Mouse (Mus musculus) retina, postnatal 7 days (tissue): Measurements from ENCODE around the gene Emx2.

Experiments used
- DNase-seq: peaks from one replicate; pipeline ENCODE4 v3.0.0-alpha.2; 2012; ENCODE audit warnings: low read depth, low spot score

Gene Emx2

DNA sequence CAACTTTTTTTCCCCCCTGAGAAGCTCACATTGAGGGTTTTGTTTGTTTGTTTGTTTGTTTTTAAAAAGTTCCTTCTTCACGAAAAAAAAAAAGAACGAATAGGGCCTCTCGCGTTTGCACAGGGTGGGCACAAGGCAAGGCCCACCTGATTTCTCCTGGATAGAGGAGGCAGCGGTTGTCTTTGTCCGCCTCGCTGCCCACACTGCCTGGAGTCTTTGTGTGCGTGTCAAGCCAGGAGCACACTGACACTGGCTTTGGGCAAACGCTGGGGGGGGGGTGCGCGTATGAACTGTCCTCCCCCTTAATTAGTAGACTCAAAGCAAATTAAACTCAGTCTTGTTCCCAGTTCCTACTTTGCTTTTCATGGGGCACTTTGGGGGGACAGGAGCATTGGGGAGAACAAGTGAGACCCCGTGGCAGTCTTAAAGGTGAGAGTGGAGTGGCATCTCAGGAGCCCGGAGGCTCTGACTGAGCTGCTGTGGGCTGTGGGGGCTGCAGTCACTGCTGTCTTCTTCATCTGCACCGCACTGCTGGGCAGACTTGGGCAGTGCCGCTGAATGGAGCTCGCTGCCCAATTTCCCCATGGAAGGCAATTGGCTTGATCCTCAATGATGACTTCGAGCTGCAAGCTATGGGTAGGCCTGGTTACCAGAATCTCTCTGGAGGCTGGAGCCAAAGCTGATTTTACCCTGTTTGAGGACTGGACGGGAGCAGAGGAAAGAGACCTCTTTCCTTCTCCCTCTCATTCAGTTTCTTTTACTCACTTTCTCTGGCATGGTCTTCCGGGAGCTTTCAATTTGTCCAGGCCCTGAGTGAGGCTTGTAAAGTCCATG lies 4.5 kb downstream of the Emx2 start:
- no peak for DNase-seq

DNA sequence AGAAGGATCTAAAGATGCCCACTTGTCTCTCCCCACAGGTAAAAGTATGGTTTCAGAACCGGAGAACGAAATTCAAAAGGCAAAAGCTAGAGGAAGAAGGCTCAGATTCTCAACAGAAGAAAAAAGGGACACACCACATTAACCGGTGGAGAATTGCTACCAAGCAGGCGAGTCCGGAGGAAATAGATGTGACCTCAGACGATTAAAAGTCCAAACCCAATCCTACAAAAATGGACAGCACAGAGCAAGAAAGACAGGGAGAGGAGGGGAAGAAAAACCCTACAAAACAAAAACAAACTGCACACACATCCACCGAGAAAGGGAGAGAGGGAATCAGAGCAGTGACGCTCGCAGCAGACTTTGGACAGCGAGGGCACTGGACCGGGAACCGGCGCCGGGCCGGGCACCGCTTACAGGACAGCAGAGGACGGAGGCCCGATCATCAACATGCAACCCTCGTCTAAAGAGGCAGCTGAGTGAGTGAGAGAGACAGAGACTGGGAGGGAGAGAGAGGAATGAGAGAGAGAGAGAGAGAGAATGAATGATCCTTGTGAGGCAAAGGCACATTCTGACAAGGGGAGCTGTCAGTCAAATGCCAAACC lies 5.8 kb downstream of the Emx2 start:
- no peak for DNase-seq

DNA sequence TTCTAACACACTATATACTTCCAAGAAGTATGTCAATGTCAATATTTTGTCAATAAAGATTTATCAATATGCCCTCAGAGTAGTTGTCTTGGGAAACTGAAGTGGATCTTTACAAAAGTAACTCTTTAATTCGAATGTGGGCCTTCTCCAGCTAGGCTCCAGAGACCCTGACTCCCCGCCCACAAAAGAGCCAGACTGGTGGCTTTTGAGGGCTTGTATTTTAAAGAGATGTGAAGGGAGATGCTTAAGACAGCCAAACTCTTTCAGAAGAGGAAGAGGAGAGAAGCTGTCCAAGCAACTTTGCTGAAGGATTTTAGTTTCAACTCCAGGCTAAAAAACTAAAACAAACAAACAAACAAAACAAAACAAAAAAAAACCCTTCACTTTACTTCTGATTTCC lies 7.1 kb downstream of the Emx2 start:
- DNase-seq, result no peak

DNA sequence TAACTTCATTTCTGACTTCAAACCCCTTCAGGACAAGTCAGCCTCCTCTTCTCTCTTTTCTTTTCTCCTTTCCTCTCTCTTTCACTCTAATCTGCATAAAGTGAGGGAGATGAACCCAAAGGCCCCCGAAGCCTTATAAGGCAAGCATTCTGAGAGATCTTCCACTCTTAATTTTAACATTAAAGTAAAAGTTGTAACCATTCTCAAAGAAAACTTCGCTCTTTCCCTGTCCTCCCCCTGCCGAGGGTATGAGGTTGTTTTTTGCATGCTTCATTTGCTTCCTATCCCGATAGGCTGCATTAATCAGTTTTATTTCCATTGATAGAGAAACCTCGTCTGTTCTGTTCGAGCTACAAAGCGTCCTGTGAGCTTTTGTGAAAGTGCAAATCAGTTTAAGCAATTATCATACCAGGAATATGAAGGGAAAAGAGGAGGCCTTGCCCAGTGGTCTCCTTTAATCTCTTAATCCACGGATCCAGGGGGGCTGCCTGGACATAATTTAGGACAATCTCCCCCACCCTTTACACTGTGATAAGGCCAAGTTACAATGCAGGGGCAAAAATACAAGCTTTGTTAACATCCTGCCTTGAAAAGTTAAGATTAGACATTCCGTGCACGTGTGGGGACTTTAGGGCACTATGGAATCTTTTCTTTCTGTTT lies 7.7 kb downstream of the Emx2 start:
- no peak for DNase-seq

DNA sequence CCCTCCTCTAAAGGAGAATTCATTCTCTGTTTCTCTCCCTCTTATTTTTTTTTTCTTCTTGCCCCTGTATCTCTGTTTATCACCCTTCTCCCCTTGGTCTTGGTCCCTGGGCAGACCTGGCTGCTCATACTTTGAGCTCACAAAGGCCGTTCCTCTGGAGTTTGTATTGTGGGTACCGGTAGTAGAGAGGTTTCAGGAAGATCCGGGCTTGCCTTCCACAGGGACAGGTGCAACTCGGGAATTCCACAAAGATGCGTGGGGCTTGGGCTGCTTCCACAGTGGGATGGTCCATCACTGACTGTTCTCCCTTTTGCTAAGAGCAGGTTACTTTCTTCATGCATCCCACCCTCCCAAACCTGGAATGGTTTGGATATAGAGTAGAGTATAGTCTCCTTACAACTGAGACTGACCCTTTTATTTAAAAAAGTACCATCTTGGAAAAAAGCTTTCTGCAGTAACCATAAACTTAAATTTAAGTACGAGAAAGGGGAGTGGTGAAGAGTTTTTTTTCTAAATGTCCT lies 8.3 kb downstream of the Emx2 start:
- DNase-seq, result no peak

DNA sequence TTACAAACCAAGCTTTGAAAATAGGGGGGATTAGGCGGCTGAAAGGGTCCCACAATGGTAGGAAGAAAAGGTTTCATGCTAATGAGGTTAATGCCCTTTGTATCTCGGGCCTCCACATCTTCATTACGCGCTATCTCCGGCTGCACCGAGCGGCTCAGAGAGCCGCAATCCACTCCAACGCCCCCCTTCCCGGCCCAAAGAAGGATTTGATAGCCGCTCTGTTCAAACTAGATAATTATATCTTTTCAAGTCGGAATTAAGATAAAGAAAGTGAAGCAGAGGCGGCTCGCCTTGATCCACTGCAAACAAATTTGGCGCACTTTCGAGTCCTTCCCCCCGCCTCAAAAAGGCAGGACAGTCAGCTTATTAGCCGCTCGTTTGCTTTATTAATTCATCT lies 8.8 kb downstream of the Emx2 start:
- no peak for DNase-seq

DNA sequence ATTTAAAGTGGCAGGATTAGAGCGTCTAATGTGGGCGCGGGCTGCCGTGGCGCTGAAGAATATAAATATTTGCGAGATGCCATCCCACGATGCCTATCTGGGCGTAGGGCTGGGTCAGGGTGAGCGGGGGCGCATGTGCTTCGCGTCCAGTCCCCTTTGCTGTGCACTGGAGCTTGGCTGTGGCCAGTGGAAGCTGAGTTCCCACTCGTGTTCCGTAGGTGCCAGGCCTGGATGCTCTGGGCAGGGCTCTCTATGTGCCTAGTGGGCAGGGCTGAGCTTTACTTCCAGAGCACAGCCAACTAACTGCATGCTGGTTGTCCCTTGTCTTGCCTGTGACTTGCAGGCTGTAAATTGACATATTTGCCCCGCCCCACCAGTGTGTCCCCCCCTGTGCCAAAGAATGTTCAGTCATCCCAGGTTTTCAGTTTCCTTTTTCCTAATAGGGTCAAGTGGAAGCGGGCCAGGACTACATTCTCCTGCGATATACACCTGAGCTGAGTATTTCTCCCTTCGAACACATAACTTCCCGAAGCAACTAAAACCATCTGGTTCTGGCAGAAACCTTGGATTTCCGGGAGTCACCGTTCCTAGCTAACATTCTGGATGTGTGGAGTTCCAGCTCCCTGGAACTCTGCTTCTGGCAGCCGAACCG lies 9.4 kb downstream of the Emx2 start:
- DNase-seq, result no peak

DNA sequence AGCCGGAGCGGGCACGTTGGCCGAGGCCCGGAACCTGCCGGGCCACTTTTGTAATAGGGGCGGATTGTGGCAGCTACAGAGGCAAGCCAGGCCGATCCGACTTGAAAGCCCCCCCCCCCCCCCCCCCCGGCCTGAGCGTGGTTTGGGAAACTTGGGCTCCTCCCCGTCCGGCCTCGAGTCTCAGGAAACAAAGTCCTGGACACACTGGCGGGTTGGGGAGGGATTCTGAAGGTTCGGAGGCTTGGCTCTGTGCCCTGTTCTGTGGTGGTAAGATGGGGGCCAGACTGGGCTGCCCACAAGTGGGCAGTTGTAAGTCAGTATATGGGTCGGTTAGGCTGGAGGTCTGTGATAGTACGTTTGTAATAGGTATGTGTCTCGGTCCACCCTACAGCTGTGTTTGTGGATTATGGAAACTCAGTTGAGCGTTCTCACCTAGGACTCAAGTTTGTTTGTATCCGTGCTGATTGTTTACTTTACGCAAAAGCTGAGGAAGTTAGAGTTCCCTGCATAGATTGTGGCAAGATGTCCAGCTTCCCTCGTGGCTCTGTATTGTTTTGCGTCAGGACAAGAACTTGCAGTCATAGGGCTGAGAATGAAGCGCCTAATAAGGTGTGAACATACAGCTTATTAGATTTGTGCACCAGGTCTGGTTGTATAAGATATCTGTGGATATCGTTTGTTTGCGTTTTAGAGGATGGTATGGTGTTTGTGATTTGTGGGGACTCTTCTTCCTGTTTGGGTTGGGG lies 10.1 kb downstream of the Emx2 start:
- DNase-seq, result no peak

DNA sequence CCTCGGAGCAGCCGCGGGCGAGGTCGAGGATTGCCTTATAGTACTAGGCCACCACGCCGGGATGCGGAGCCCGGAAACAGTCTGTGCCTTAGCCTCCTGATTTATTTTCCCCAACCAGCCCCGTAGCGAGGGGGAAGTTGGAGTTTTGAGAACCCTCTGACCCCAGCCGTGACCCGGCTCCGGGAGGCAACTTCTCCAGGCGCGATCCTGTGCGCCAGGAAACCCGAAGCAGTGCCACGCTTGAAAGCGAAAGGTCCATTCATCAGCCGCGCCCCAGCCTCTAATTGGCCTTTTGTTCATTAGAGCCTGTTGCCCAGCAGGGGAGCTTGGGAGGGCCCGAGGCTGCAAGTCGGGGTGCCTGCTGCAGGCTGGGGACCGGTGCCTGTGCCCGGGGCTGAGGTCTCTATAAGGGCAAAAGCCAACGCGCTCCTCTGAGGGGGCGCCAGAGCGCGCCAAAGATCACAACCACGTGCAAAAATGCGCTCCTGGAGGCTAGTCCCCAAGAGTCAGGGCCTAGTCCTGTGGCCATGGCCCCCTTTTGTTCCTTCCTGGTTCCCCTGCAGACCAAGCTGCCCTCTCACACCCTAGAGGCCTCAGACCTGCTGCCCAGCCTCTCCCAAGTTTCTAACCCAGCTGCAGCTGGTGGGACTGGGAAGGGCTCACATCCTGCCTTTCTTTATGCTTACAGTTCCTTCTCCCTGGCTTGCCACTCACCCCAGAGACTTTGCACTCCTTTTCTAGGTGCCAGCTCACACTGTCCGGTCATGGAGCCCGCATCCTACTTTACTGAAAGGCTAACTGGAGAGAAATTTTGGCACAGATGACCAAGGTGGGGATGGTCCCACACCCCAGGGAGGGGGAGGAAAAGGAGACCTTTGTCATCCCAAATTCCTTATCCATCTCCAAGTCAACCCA lies 11.1 kb downstream of the Emx2 start:
- no peak for DNase-seq

DNA sequence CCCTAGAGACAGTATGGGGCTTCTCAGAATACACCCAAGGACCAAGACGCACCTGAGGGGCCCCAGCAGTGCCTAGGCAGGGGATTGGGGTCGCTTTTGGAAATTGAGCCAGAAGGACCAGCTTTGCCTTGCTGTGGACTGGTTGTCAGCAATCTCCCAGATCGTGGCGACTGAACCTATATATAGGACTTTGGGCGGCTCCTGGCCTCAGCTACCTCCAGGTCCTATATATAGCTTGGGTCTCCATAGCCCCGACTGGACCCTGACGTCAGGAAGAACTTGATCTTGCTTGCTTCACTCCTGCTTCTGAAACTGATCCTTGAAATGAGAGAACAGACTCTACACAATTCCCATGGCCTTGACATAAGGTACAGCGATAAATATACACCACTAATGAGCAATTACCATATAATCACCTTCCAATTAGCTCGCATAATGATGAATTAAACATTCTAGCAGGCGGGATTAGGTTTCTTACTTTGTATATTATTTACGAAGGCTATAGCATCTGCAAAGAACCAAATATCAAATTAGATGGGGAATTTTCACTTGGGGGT lies 12.0 kb downstream of the Emx2 start:
- DNase-seq, result no peak

DNA sequence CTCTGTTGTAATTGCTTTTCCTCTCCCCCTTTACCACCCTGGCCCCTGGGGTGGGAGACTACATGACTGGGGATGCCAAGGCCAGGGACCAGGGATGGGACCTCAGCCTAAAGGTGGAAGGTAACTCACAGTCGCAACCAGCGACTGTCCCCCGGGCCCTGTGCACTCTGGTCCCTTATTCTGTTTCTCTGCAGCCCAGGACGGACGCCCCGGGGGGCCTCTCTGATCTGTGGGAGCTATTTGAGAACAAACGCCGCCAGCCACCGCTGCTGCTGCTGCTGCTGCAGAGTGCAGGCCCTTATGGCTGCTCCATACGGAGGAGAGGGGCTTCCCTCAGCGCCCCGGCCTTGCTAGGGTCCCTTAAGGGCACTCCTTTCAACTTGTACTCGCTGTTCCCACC lies 12.7 kb downstream of the Emx2 start:
- no peak for DNase-seq

DNA sequence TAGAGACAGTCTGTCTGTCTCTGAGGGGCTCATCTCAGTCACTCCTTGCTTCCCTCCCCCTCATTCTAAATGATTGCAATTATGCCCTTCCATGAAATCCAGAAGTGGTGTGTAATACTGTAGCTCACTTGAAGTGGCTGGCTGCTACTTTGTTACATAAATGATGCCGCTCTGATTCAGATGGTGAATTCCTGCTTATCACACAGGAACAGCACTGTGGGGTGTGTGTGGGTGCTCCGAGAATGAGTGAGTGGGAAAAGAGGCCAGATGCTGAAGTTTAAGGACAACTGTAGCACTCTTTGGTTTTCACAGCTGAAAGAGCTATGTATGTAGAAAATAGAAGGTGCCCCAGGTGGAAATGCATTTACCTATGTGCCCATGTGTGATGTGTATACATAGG lies 14.7 kb downstream of the Emx2 start:
- DNase-seq, result no peak

DNA sequence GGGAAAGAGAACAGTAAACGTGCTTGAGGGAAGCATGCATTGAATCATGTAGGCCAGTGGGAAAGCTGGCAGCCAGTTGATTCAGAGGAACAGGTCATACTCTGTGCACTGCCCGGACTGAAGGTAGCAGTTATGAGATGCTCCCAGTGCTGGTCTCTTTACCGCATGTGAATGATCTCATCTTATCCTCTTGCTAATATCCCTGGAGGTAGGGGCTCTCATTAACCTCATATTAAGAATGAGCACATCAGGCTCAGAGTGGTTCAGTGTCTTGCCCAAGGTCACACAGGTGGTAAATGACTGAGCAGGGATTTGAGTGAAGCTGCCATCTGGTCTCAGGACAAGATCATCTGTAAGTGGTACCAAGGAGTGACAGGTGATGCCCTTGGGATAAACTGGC lies 21.7 kb downstream of the Emx2 start:
- no peak for DNase-seq

DNA sequence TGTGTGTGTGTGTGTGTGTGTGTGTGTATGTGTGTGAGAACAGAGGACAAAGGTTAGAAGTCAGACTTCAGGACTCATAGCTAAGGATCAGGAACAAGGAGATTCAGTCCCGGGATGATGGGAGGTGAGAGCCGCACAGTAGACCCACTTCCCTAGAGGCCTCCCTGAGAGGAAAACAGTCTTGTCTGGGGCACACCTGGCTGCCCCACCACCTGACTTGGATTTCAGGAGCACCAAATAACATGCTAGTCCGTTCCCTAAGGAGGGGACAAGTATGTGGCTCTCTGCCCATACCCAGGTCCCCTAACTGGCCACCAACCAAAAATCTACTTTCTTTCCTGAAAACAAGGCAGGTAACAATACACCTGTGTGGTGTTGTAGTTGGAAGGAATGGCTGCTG lies 22.4 kb downstream of the Emx2 start:
- no peak for DNase-seq

DNA sequence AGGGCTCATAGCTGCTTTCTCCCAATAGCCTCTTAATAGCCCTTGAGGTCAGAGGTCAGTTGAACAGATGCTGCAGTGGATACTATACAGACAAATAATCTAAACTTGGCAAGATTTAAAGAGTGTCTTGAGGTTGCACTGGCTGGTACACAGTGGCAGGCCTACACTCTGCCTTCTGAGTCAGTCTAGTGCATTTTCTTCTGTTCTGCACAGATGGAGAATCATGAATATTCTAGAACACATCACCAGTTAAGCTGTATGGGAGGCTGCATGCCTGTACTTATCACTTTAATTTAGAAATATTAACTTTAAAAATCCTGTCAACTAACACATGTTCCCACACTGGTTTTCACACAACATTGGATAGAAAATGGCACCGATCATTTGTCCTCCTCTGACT lies 34.1 kb downstream of the Emx2 start:
- DNase-seq, result no peak

DNA sequence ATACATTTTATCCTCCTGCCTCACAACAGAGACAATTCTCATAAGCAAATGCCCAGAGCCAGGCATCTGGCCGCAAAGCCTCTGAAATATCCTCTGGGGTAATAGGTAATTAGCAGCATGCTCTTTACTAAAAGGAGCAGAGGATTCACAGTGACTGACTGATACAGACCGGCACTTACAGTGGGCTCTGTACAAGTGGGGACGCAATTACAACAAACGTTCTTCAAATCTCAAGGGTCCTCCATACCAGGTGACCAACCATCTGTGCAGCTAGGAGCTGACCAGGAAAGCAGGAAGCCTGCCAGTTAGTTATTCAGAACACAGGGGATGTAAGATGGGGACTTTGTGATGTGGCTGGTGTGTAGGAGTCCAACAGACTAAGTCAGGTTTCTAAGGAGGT lies 38.7 kb downstream of the Emx2 start:
- DNase-seq, result no peak

DNA sequence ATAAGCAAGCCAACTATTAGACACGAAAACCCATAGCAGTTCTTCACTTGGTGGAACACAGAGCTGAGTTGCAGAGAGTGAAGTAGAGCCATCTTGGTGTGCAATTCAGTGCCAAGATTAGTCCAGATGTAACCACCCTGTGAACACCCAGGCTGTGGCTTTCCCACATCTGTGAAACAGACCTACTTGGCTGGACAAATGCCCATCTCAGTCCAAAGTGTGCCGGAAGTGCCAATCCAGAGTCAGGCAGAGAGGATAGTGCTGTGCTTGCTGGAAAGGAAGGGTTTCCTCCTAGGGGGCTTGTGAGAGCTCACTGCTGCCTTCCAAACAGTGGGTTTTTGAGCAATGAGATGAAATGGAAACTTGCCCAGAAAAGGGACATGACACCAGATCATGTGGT lies 50.7 kb downstream of the Emx2 start:
- no peak for DNase-seq

DNA sequence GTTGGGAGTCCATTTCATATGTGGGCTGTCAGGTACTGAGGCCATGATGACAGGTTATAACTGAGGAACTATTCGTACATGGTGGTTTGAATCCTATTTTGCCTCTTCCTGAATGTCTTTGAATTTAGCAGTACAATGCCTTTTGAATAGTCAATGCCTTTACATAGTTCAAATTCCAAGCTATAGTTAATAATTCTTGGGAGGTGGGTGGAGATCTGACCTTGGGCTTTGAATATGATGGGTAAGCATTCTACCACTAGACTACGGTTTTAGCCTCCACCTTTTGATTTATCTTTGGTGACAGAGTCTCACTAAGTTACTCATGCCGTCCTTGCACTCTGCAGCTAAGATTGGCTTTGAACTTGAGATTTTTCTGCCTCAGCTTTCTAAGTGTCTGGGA lies 55.0 kb downstream of the Emx2 start:
- no peak for DNase-seq
